Mouse (Mus musculus) bone marrow macrophage, adult 2 months (primary cell): Measurements from ENCODE around the gene Pak3. TPM values are rescaled to one million over a fixed set of nuclear protein-coding genes. Genes with fewer than 3 reads are reported as not detected.

ENCODE experiments used
- H3K27ac ChIP-seq: 2 replicates; pipeline ENCODE4 v1.5.1; 2012; ENCODE audit warnings: low read depth, low read length; ENCODE audit not compliant: insufficient read depth
- H3K4me1 ChIP-seq: 2 replicates; pipeline ENCODE4 v1.6.1; 2012; ENCODE audit warnings: low read length; ENCODE audit not compliant: control insufficient read depth, insufficient read depth
- H3K4me3 ChIP-seq: 2 replicates; pipeline ENCODE4 v1.5.1; 2012; ENCODE audit warnings: mild to moderate bottlenecking, low read length, moderate library complexity; ENCODE audit not compliant: insufficient read depth
- CTCF ChIP-seq: IDR thresholded peaks from 2 replicates; pipeline ENCODE4 v1.5.1; 2012; ENCODE audit warnings: low read depth, mild to moderate bottlenecking, low read length, moderate library complexity
- POLR2A ChIP-seq: IDR thresholded peaks from 2 replicates; pipeline ENCODE4 v1.6.1; 2012; ENCODE audit warnings: mild to moderate bottlenecking, low read depth, low read length, borderline replicate concordance
- polyA plus RNA-seq: library from polyadenylated mRNA; stranded (reverse); fragments of >200 nt; gene quantifications from 2 replicates; pipeline ENCODE4 v1.2.4, GENCODE M21; 2012; ENCODE audit not compliant: missing spikeins, insufficient read depth, insufficient read length

Gene Pak3
- polyA plus RNA-seq, 1 experiment = not detected

GRCm38 (mm10) chrX:143739171-143739570 is 220.8 kb downstream of the Pak3 start:
- Histone ChIP-seq H3K4me1 (no peaks in the 10 kb centered on the region), H3K4me3 (no peak overlapping the region), H3K27ac (no peak overlapping the region)
- TF ChIP-seq POLR2A = no peak
- no peak for TF ChIP-seq CTCF

- no peaks in the 10 kb centered on the region for H3K4me1 ChIP-seq
- H3K4me3 ChIP-seq = no peak overlapping the region
- H3K27ac ChIP-seq = no peak overlapping the region
- TF ChIP-seq CTCF (no peak), POLR2A (no peak)
Observed at GRCm38 (mm10) chrX:143762556-143762955, 244.2 kb downstream of the Pak3 start.

- H3K27ac ChIP-seq = no peak overlapping the region
Observed at GRCm38 (mm10) chrX:143815948-143816347, 297.6 kb downstream of the Pak3 start.

GRCm38 (mm10) chrX:143818961-143819360 is 300.6 kb downstream of the Pak3 start:
- Histone ChIP-seq H3K4me1 (no peaks in the 10 kb centered on the region), H3K27ac (no peak overlapping the region), H3K4me3 (no peak overlapping the region)
- TF ChIP-seq POLR2A (no peak), CTCF (no peak)

More at GRCm38 (mm10) chrX:143815948-143816347, 297.6 kb downstream of the Pak3 start:
- Histone ChIP-seq H3K4me3 (no peak overlapping the region), H3K4me1 (no peaks in the 10 kb centered on the region)
- TF ChIP-seq POLR2A = no peak
- TF ChIP-seq CTCF = no peak

GRCm38 (mm10) chrX:143826521-143826920 is 308.1 kb downstream of the Pak3 start:
- TF ChIP-seq CTCF = no peak
- no peak for TF ChIP-seq POLR2A
- H3K4me1 ChIP-seq = no peaks in the 10 kb centered on the region
- H3K27ac ChIP-seq = no peak overlapping the region
- H3K4me3 ChIP-seq = no peak overlapping the region

GRCm38 (mm10) chrX:143827212-143827611 is 308.8 kb downstream of the Pak3 start, which contains the start of gene Capn6:
Gene Capn6 (minus strand): TSS chrX:143827414.
- Histone ChIP-seq H3K4me3 (no peak within 1 kb of the TSS), H3K27ac (no peak within 1 kb of the TSS), H3K4me1 (no peaks in the 10 kb centered on the region)
- TF ChIP-seq POLR2A = no peak
- TF ChIP-seq CTCF = no peak

- no peak overlapping the region for H3K4me3 ChIP-seq
- TF ChIP-seq POLR2A (no peak), CTCF (no peak)
- no peak overlapping the region for H3K27ac ChIP-seq
- no peaks in the 10 kb centered on the region for H3K4me1 ChIP-seq
Observed at GRCm38 (mm10) chrX:143846637-143847036, 328.2 kb downstream of the Pak3 start.

Other genes starting within 250 kb of the Pak3 start
- 0.31 TPM in 1 of 2 replicates, not detected in the other for gene Chrdl1, start 124.3 kb upstream of the Pak3 start, polyA plus RNA-seq